ENCODE assay signal across 30 mouse cellular contexts in genomic region chr16:93788881-93789280, GRCm38 (mm10). TPM values are rescaled to one million over a fixed set of nuclear protein-coding genes. Genes with fewer than 3 reads are reported as not detected.
DNase-seq lines count a peak whose midpoint lies in the region; ATAC-seq and TF ChIP-seq lines count a peak whose summit lies in the region.
"Had no signal": no experiment of that assay in that cellular context is flagged by ENCODE, and none has a peak within 500 bp of the region (broad histone marks: within the 10 kb centered on the region; RNA-seq: fewer than 3 reads in every experiment).

No protein-coding gene starts in this region.

- DNase-seq in lung, postnatal 36 days, result peak; percentile 35
- DNase-seq in lung, adult 2 months, result no peak
- DNase-seq in thymus, postnatal 14 days, result peak; percentile 30
- DNase-seq in thymus, adult 2 months, result no peak
- peak; percentile 30 for DNase-seq in splenic B cell, adult 2 months (ENCODE audit: low read depth, low spot score)
- no peak for DNase-seq in urinary bladder, adult 2 months (ENCODE audit: low spot score)
- DNase-seq: adrenal gland, postnatal 10 days; cerebellum, adult 11 months; cerebellum, adult 9-11 months; embryo, embryonic 11 days; gastrocnemius, adult 2 months; heart, postnatal 4 days; kidney, adult 8-10 months; kidney, postnatal 10 days; layer of hippocampus, postnatal 36 days; left cerebral cortex, postnatal 4 days; lung, adult 18-20 months; lung, postnatal 10 days; thymus, postnatal 25 days had no signal

- H3K27me3 ChIP-seq in thymus, adult 2 months (ENCODE audit: control insufficient read depth, insufficient read depth, low read length), result no peaks in the 10 kb centered on the region
- H3K27me3 ChIP-seq in splenic B cell, adult 2 months (ENCODE audit: control insufficient read depth, insufficient read depth, low read length, poor library complexity, severe bottlenecking), result no peaks in the 10 kb centered on the region
- H3K27me3 ChIP-seq: CH12.LX; embryonic facial prominence, embryonic 12.5 days; heart, embryonic 12.5 days; hindbrain, embryonic 13.5 days; neural tube, embryonic 12.5 days had no signal

- H3K27ac ChIP-seq in thymus, adult 2 months (ENCODE audit: control insufficient read depth, insufficient read depth, low read length), result no peak overlapping the region
- H3K27ac ChIP-seq: embryonic facial prominence, embryonic 12.5 days; gastrocnemius, adult 2 months; heart, adult 2 months; hindbrain, embryonic 13.5 days; neural tube, embryonic 12.5 days had no signal

- peak; percentile 53 for ATAC-seq in monocyte, adult 5-6 weeks (replicated peaks; ENCODE audit: insufficient number of reproducible peaks, low FRiP score, low TSS enrichment, poor library complexity, severe bottlenecking)
- ATAC-seq: forebrain, embryonic 14.5 days; intestine, embryonic 16.5 days; midbrain, embryonic 16.5 days had no signal

- no peaks in the 10 kb centered on the region for H3K36me3 ChIP-seq in thymus, adult 2 months (ENCODE audit: control insufficient read depth, insufficient read depth, low read length)
- H3K36me3 ChIP-seq in splenic B cell, adult 2 months (ENCODE audit: control insufficient read depth, insufficient read depth, low read length, poor library complexity, severe bottlenecking), result no peaks in the 10 kb centered on the region; the same call in 1 of the 2 replicates

- no peak overlapping the region for H3K4me3 ChIP-seq in lung, adult 2 months (replicated peaks; ENCODE audit: extremely low read depth, low read depth, low read length)
- H3K4me3 ChIP-seq in thymus, adult 2 months (ENCODE audit: control insufficient read depth, insufficient read depth, low read length), result no peak overlapping the region
- H3K4me3 ChIP-seq: embryonic facial prominence, embryonic 12.5 days; gastrocnemius, adult 2 months; heart, adult 2 months; heart, embryonic 12.5 days; hindbrain, embryonic 13.5 days; myocyte; neural tube, embryonic 12.5 days had no signal

- no peak for TF ChIP-seq CTCF in lung, adult 2 months (IDR thresholded peaks at IDR 0.05; ENCODE audit: insufficient read depth, low read length)
- no peak for TF ChIP-seq CTCF in thymus, adult 2 months (IDR thresholded peaks at IDR 0.05; ENCODE audit: borderline replicate concordance, control insufficient read depth, extremely low read depth, insufficient read depth, low read length, poor library complexity)

- no peaks in the 10 kb centered on the region for H3K4me1 ChIP-seq in lung, adult 2 months (ENCODE audit: control insufficient read depth, insufficient read depth, low read length)
- peaks cover 14% of the 10 kb centered on the region for H3K4me1 ChIP-seq in thymus, adult 2 months (replicated peaks; ENCODE audit: control insufficient read depth, insufficient read depth, low read length)
- H3K4me1 ChIP-seq: neural tube, embryonic 12.5 days had no signal

- TF ChIP-seq POLR2A in lung, adult 2 months (IDR thresholded peaks at IDR 0.05; ENCODE audit: borderline replicate concordance, extremely low read depth, low read depth, low read length), result no peak
- TF ChIP-seq POLR2A in thymus, adult 2 months (IDR thresholded peaks at IDR 0.05; ENCODE audit: control insufficient read depth, extremely low read depth, insufficient read depth, low read length, poor library complexity), result no peak

- WGBS in lung, adult 2 months, result 89% methylated on average over 8 of the region's 8 CpGs
- 88% methylated on average over 8 of the region's 8 CpGs for WGBS in thymus, adult 2 months

RNA-seq across cellular contexts. Expression of gene Morc3, which starts 43.0 kb away (rescaled TPM):
- polyA plus RNA-seq in lung, adult 2 months (2012; rRNA removed), result 6.1 and 10.7 TPM in 2 replicates
- polyA plus RNA-seq in thymus, adult 2 months (2012; rRNA removed), result 16.7 and 17.4 TPM in 2 replicates
- total RNA-seq in monocyte, adult 5-6 weeks (2017), result 205 to 285 TPM (median 241 TPM) in 3 replicates
- polyA plus RNA-seq in urinary bladder, adult 2 months (2012; rRNA removed), result 23.1 and 28.4 TPM in 2 replicates

Comparison
In these comparisons a context has a peak if more than half of its experiments do, and no peak if none do; other contexts are left out.
1. DNase-seq: peak in lung, postnatal 36 days (single experiment), thymus, postnatal 14 days (single experiment) and splenic B cell, adult 2 months (single experiment); none in lung, adult 2 months (single experiment), thymus, adult 2 months (single experiment) and urinary bladder, adult 2 months (single experiment).